Mouse (Mus musculus): ENCODE results near the gene Abca12. TPM values are rescaled to one million over a fixed set of nuclear protein-coding genes. Genes with fewer than 3 reads are reported as not detected.

The Abca12 gene
- polyA plus RNA-seq, 1 experiment from 2014 or later, result 0.09 TPM

DNA sequence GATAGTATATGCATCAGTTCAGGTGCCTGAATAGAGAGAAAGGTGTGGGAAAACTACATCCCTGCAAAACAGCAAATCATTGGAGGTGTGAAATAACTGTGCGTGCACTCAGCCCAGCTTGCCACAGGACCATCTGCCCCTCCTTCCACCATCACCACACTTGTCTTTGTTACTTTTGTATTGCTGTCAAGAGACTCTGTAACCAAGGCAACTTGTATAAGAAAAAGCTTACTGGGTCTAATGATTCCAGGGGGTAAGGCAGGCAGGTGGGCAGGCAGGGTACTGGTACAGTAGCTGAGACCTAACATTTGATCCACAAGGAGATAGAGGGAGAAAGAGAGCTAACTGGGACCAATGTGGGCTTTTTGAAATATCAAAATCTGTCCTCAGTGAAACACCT lies 220.8 kb downstream of the Abca12 start:
- Histone ChIP-seq H3K36me3 (ENCODE audit: control insufficient read depth, insufficient read depth) (no peaks in the 10 kb centered on the region), H3K4me1 (ENCODE audit: control insufficient read depth, insufficient read depth, low read length) (no peaks in the 10 kb centered on the region), H3K27ac (ENCODE audit: low read length) (no peak overlapping the region), H3K9ac (ENCODE audit: low read length) (no peak overlapping the region), H3K27me3 (ENCODE audit: control insufficient read depth, insufficient read depth, low read length) (no peaks in the 10 kb centered on the region), H3K4me3 (ENCODE audit: low read length) (no peak overlapping the region), H3K9me3 (replicated peaks; ENCODE audit: control insufficient read depth, low read length) (peaks cover 4% of the 10 kb centered on the region), H3K4me2 (ENCODE audit: low read depth, low read length) (no peak overlapping the region)
- no peak for ATAC-seq (replicated peaks; ENCODE audit: extremely low read depth, insufficient read depth, low FRiP score)
- 85% methylated on average over 1 of the region's 1 CpGs for WGBS

Other genes starting within 250 kb of the Abca12 start
- 39.2 and 40.1 TPM in 2 replicates for gene Atic, start 142.2 kb upstream of the Abca12 start, polyA plus RNA-seq (2015; fragmentation: Nextera tagmentation; extraction: Ambion mirVana)
- gene Fn1, start 238.3 kb upstream of the Abca12 start, polyA plus RNA-seq (2015; fragmentation: Nextera tagmentation; extraction: Ambion mirVana), result 158 and 177 TPM in 2 replicates

All from heart, embryonic 16.5 days (tissue).